Mouse (Mus musculus) midbrain, postnatal 0 days (tissue): ENCODE results near the gene Spib. TPM values are rescaled to one million over a fixed set of nuclear protein-coding genes. Genes with fewer than 3 reads are reported as not detected.
A peak's percentile ranks its signal among the peaks of the same experiment; 100 is the strongest.

ENCODE experiments used
- ATAC-seq: fragments of 200-750 bp; cut with Nextera tagmentation; 2 replicates; pipeline ENCODE4 v1.8.0; 2017; ENCODE audit warnings: moderate number of reproducible peaks, mild to moderate bottlenecking, moderate TSS enrichment, moderate library complexity; ENCODE audit not compliant: low FRiP score
- DNase-seq: peaks from one replicate; pipeline ENCODE4 v3.0.0-alpha.2; 2015; ENCODE audit warnings: low spot score
- H3K27ac ChIP-seq: fragments of 300-500 bp; sonication (generic); 2 replicates; pipeline ENCODE4 v1.5.1; 2014; ENCODE audit warnings: low read depth, mild to moderate bottlenecking, low read length, mixed read lengths
- H3K27me3 ChIP-seq: fragments of 300-500 bp; sonication (generic); 2 replicates; pipeline ENCODE4 v1.6.1; 2014; ENCODE audit warnings: low read length, control low read depth, mixed read lengths; ENCODE audit not compliant: insufficient read depth
- H3K36me3 ChIP-seq: fragments of 300-500 bp; sonication (generic); 2 replicates; pipeline ENCODE4 v1.6.1; 2014; ENCODE audit warnings: low read length, control low read depth, mixed read lengths; ENCODE audit not compliant: insufficient read depth
- H3K4me1 ChIP-seq: fragments of 300-500 bp; sonication (generic); 2 replicates; pipeline ENCODE4 v1.6.1; 2014; ENCODE audit warnings: mild to moderate bottlenecking, control low read depth, antibody characterized with exemption, low read length, mixed read lengths; ENCODE audit not compliant: insufficient read depth
- H3K4me2 ChIP-seq: fragments of 300-500 bp; sonication (generic); 2 replicates; pipeline ENCODE4 v1.6.1; 2014; ENCODE audit warnings: low read depth, mild to moderate bottlenecking, low read length, mixed read lengths; ENCODE audit not compliant: poor library complexity, severe bottlenecking
- H3K4me3 ChIP-seq: fragments of 300-500 bp; sonication (generic); 2 replicates; pipeline ENCODE4 v1.5.1; 2014; ENCODE audit warnings: low read depth, mild to moderate bottlenecking, low read length, moderate library complexity
- H3K9ac ChIP-seq: fragments of 300-500 bp; sonication (generic); replicated peaks from 2 replicates; pipeline ENCODE4 v1.6.1; 2014; ENCODE audit warnings: mild to moderate bottlenecking, low read length, moderate library complexity, mixed read lengths; ENCODE audit not compliant: poor library complexity, severe bottlenecking
- H3K9me3 ChIP-seq: fragments of 300-500 bp; sonication (generic); 2 replicates; pipeline ENCODE4 v1.6.1; 2016; ENCODE audit warnings: low read length, control low read depth
- CTCF ChIP-seq: IDR thresholded peaks from 2 replicates; pipeline ENCODE4 v1.5.1; 2016; ENCODE audit warnings: antibody characterized with exemption, mild to moderate bottlenecking
- WGBS: fragments of 180-500 bp; shearing (Covaris S2); extraction: QIAGEN DNeasy Blood & Tissue Kit; methylation state at CpG from one replicate; pipeline ENCODE4 v1.1.7; 2014; 5-methylcytosine and 5-hydroxymethylcytosine counted together
- polyA plus RNA-seq: library from polyadenylated mRNA; unstranded; fragments of >200 nt; fragmentation: Nextera tagmentation; extraction: Ambion mirVana; gene quantifications from 2 replicates; pipeline ENCODE4 v1.2.1, GENCODE M21; 2015
- total RNA-seq: library from RNA; depleted of rRNA; stranded (reverse); fragments of >200 nt; gene quantifications from 2 replicates; pipeline ENCODE4 v1.2.3, GENCODE M21; 2014

Gene Spib
- total and polyA plus RNA-seq, 2 experiments from 2014 or later = 0.14 TPM; not detected in 1

DNA sequence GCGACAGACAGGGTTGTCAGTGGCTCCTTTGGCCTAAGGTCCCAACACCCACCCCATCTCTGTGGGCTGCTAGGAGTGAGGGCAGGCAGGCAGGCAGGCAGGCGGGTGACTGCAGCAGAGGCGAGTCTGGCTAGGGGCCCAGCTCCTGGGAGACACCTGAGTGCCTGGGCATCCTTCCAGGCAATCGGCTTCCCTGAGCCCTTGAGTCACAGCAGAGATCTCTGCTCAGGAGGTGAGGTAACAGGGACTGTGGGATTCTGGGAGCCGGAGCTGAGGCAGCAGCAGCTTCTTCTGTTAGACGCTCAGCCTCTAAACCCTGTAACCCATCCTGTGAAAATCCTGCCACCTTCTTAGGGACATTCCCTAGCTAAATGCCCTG lies 4.7 kb upstream of the Spib start:
- Histone ChIP-seq H3K4me3 (no peak overlapping the region), H3K4me1 (no peaks in the 10 kb centered on the region), H3K36me3 (peaks cover 15% of the 10 kb centered on the region; the same call in 1 of the 2 replicates), H3K27me3 (no peaks in the 10 kb centered on the region), H3K27ac (no peak overlapping the region), H3K9me3 (no peaks in the 10 kb centered on the region), H3K9ac (no peak overlapping the region), H3K4me2 (no peak overlapping the region)
- ATAC-seq (no peak), DNase-seq (peak; percentile 40)
- no peak for TF ChIP-seq CTCF
- 92% methylated on average over 6 of the region's 6 CpGs for WGBS

- no peaks in the 10 kb centered on the region for H3K9me3 ChIP-seq
- H3K4me1 ChIP-seq = no peaks in the 10 kb centered on the region
- no peak overlapping the region for H3K4me2 ChIP-seq
- H3K4me3 ChIP-seq = no peak overlapping the region
- DNase-seq (no peak), ATAC-seq (no peak)
- peaks cover 10% of the 10 kb centered on the region; the same call in 1 of the 2 replicates for H3K36me3 ChIP-seq
- no peak overlapping the region for H3K9ac ChIP-seq
- H3K27ac ChIP-seq = no peak overlapping the region
- WGBS = 93% methylated on average over 27 of the region's 27 CpGs
- H3K27me3 ChIP-seq = no peaks in the 10 kb centered on the region
- TF ChIP-seq CTCF = no peak
Measured at GRCm38 (mm10) chr7:44535657-44536589, 4.1 kb upstream of the Spib start.

DNA sequence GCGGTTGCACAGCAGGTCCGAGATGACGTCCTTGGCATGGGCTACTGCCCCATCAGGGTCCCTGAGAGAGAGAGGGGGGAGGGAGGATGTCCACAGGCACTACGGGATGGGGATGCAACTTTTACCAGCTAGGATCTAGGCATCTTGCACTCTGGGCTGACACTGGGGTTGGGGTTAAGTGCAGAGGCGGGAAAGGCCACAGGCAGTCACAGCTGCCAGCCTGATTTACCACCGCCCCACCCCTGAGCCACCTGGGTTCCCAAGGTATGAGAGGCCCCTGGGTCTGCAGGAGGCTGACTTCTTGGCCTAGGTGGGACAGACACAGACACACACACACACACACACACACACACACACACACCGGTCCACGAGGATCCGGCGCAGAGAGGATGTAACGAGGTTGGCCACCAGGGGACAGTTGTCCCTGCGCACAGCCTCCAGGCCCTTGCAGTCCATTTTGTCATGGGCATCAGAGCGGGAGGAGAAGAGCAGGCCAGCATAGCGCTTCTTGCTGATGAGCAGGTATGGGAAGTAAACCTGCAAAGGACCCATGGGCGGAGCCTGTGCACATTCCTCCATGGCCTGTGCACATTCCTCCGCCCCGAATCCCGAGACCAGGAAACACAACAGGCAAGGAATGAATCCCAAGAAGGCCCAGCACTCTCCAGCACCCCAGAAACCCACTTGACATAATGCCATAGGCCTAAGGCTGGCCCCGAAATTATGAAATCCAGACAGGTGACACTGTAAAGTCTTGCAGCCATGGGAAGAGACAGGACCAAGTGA lies 3.0 kb upstream of the Spib start:
- H3K4me3 ChIP-seq = no peak overlapping the region
- WGBS = 92% methylated on average over 19 of the region's 19 CpGs
- H3K4me2 ChIP-seq = no peak overlapping the region
- no peak overlapping the region for H3K9ac ChIP-seq
- H3K27ac ChIP-seq = no peak overlapping the region
- no peak for ATAC-seq
- H3K27me3 ChIP-seq = no peaks in the 10 kb centered on the region
- H3K9me3 ChIP-seq = no peaks in the 10 kb centered on the region
- no peaks in the 10 kb centered on the region for H3K4me1 ChIP-seq
- TF ChIP-seq CTCF = peak; percentile 22; the same call in 1 of the 2 replicates
- no peak for DNase-seq
- peaks cover 4% of the 10 kb centered on the region; the same call in 1 of the 2 replicates for H3K36me3 ChIP-seq

DNA sequence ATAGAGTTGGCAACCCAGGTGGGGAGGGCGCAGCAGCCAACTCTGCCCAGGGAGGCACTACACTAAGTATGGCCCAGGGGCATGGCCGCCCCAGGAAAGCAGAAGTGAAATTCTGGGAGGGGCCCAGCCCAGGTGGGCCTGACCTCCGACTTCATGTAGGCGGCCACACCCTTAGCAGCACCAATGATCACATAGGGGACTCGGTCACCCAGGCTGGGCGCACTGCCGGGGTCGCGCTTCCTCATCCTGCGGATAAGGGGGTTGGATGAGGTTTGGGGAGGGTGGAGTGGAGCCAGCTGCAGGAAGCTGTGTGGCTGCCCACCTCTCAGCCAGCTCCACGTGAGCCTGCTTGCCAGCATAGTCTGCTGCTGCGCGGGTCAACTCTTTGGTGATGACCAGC lies 2.4 kb upstream of the Spib start:
- no peak overlapping the region for H3K4me2 ChIP-seq
- H3K36me3 ChIP-seq = peaks cover 1% of the 10 kb centered on the region; the same call in 1 of the 2 replicates
- ATAC-seq (no peak), DNase-seq (no peak)
- no peaks in the 10 kb centered on the region for H3K4me1 ChIP-seq
- H3K9ac ChIP-seq = no peak overlapping the region
- 90% methylated on average over 13 of the region's 13 CpGs for WGBS
- no peak overlapping the region for H3K27ac ChIP-seq
- TF ChIP-seq CTCF = no peak
- H3K27me3 ChIP-seq = no peaks in the 10 kb centered on the region
- no peaks in the 10 kb centered on the region for H3K9me3 ChIP-seq
- no peak overlapping the region for H3K4me3 ChIP-seq

DNA sequence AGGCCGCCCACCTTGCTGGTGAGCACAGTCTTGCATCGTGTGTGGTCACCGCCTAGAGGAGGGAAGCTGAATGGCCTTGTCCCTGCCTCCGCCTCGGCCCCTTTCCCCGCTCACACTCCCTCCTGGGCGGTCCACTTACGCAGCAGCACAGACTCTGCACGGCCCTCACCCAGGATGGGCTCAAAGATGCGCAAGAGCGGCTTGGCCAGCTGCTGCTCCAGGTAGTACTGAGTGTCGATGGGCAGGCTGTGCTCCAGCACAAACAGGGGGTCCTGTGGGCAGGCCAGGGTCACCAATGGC lies 1.8 kb upstream of the Spib start:
- no peak for DNase-seq
- no peak overlapping the region for H3K4me3 ChIP-seq
- H3K27ac ChIP-seq = no peak overlapping the region
- WGBS = 74% methylated on average over 12 of the region's 12 CpGs
- no peak for TF ChIP-seq CTCF
- no peaks in the 10 kb centered on the region for H3K4me1 ChIP-seq
- no peaks in the 10 kb centered on the region; the same call in 1 of the 2 replicates for H3K36me3 ChIP-seq
- ATAC-seq = no peak
- no peaks in the 10 kb centered on the region for H3K27me3 ChIP-seq
- no peak overlapping the region for H3K9ac ChIP-seq
- H3K9me3 ChIP-seq = no peaks in the 10 kb centered on the region
- H3K4me2 ChIP-seq = no peak overlapping the region
